Mouse (Mus musculus) ovary, postnatal 36 days (tissue): ENCODE results near the gene Fermt3.

Experiments
- DNase-seq: peaks from one replicate; pipeline ENCODE4 v3.0.0; 2022; ENCODE audit warnings: low spot score, mixed read lengths

The Fermt3 gene

GRCm38 (mm10) chr19:6972247-6972917 is 46.9 kb downstream of the Fermt3 start:
- DNase-seq: no peak

- no peak for DNase-seq
Observed at GRCm38 (mm10) chr19:6971644-6972043, 47.6 kb downstream of the Fermt3 start.

GRCm38 (mm10) chr19:6970460-6971085 is 48.7 kb downstream of the Fermt3 start:
- peak; percentile 48 for DNase-seq

GRCm38 (mm10) chr19:6969665-6970381 is 49.4 kb downstream of the Fermt3 start:
- peak; percentile 83 for DNase-seq

- no peak for DNase-seq
Observed at GRCm38 (mm10) chr19:6969291-6969664, 50.0 kb downstream of the Fermt3 start.

DNA sequence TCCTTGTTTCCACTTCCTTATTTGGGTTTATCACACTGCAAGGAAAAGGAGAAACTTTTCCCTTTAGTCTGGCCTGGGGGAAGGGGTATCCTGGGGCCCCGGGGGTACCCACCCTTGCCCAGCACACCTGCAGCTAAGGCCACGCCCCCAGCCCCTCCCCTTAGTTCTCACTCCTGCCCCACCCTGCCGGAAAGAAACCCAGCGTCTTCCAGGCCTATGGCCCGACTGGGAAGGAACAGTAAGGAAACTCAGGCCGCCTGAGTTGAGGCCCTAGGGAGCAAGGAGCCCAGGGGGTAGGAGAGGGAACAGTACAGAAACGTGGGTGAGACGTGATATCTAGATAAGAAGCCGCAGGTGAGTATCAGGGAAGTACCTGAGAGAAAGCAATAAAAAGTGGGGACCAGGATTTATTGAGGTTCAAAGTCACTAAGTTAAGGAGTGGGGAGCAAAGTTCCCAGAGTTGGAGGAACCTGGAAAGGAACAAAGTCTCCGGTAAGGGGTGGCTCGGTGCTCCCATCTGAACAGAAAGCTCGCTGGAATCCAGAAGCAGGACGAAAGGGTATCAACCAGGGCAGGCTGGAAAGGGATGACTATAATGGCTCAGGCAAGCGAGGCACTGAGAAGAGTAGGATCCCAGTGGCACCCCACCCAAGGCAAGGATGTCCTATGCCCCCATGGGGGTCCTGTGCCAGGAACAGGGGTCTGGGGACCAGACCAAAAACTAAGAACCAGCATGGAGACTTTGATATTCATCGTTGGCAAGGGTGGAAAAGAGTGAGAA is 50.6 kb downstream of the Fermt3 start:
- DNase-seq: peak; percentile 43

GRCm38 (mm10) chr19:6956461-6956860 is 62.8 kb downstream of the Fermt3 start:
- DNase-seq: no peak

DNA sequence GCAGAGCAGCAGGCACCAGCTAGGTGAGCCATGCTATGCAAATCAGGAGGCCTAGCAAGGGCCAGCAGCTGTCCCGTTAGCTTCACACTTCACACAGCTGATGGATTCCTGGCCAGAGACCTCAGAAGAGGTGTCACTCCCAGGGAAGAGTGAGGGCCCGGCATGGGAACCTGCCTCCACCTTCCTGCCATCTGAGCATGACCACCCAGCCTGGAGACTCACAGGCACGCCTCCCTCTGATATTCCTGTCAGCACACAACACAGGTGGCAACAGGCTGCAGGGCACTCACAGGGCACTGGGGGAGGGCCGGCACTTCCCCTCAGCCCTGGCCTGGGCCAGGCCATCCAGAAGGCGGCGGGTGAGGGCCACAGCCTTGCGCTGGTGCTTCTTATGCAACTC is 63.8 kb downstream of the Fermt3 start:
- DNase-seq: no peak

GRCm38 (mm10) chr19:6954046-6954445 is 65.2 kb downstream of the Fermt3 start:
- DNase-seq: peak; percentile 69

GRCm38 (mm10) chr19:6952712-6953037 is 66.6 kb downstream of the Fermt3 start:
- peak; percentile 84 for DNase-seq

DNA sequence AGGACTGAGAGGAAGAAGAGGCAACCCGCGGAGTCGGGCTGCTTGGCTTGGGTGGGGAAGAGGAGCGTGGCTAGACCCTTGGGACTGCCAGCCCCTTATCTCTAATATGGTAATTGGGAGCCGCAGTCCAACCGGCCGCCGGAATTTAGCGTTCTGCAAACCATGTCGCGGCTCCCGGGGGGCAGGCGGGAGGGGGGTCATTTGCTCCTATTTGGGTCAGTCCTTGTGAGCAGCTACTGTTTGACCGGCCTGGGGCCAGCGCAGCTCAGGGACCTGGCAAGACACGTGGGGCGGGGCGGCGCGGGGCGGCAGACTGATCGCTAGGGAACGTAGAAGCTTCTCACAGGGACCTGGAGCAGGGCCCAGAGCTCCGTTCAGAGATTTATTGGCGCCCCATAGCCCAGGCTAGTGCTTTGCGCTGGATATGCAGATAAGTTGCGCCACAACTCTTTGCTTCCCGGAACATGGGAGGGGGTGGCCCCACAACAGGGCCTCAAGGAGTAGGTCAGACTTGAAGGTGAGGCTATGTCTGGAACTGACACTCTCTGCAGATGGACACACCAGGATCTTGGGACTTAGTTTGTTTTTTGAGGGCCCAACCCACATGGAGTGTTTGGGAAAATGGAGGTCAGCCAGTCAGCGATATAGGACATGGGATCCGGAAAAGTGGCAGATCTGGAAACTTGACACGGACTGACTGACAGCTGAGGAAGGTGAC is 67.1 kb downstream of the Fermt3 start:
- peak; percentile 85 for DNase-seq

GRCm38 (mm10) chr19:6951381-6951968 is 67.8 kb downstream of the Fermt3 start:
- DNase-seq: peak; percentile 92

- DNase-seq: peak; percentile 63
Observed at GRCm38 (mm10) chr19:6950613-6951153, 68.6 kb downstream of the Fermt3 start.

- no peak for DNase-seq
Observed at GRCm38 (mm10) chr19:6949951-6950350, 69.3 kb downstream of the Fermt3 start.

DNA sequence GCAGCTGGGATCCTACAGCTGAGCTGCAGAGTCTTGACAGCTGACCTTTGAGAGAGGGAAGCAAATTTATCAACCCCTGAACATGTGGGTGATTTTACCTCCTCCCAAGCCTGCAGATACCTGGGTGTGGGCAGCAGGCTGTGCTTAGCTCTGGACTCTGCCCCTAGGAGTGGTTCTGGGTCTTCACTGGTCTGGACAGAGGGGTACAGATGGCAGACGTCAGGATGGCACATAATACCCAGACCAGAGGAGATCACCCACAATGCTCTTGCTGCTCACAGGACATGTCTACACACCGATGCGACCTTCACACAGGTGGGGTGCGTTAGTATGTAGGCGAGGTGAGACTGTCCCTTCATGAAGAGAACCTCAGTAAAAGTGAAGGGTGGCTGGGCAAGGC is 69.7 kb downstream of the Fermt3 start:
- DNase-seq: no peak
